Mouse (Mus musculus): ENCODE data around the gene Gstk1.

Gstk1 gene

GRCm38 (mm10) chr6:42270817-42271216 lies 25.1 kb downstream of the Gstk1 start:
- DNase-seq: no peak

DNA sequence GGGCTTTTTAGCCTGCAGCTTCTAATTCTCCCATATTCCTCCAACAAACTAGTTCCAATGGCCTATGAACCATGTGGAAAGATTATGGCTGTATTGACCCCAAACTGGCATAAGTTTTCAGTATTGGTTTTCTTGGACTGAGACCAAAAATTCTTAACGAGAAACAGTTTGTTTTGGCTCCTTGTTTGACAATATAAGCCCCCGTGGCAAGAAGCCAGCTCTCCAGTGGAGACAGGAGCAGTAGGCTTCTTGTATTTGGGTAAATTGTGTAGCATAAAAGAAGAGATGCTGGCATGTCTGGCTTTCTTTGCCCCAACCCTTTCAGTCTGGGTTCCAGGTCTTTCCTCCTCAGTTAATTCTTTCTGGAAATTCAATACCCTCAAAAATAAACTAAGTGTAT lies 30.4 kb downstream of the Gstk1 start:
- no peak for DNase-seq

GRCm38 (mm10) chr6:42282865-42283528 lies 37.3 kb downstream of the Gstk1 start:
- no peak for DNase-seq

DNA sequence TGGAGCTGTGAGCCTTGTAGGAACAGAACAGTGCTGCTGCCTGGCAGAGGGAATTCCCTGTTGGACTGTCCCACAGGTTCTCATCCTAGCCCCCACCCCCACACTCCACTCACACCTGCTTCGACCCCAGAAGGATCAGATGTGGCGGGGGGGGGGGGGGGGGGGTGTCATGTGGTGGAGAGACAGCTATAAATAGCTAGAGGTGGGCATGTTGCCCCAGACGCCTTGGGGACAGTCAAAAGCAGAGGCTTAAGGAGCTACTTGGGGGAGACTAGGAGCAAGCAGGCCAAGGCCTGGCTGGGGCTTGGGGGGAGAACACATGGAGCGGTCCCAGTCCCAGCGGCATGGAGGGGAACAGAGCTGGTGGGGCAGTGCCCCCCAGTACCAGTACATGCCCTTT lies 40.7 kb downstream of the Gstk1 start, which contains the start of gene Clcn1:
Gene Clcn1, plus strand, starts transcription at position 238 of the 400 bp plus-strand sequence.
- DNase-seq: no peak

DNA sequence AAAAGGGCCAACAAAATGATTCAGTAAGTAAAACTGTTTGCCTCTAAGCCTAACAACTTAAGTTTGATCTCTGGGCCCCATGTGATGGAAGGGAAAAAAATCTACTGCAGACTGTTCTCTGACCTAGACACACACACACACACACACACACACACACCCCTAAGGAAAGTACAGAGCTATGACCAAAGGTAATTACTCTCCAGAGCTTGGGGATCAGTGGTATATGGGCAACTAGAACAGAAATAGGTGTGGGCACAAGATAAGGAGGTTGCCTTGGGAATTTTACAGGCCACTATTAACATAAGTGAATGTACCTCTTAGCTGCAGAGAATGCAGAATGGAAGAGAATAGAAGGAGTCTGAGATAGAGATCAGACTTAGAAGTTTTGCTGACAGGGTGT lies 41.8 kb downstream of the Gstk1 start:
- DNase-seq: no peak

- DNase-seq: no peak
Observed at GRCm38 (mm10) chr6:42293327-42293726, 47.6 kb downstream of the Gstk1 start.

GRCm38 (mm10) chr6:42295549-42296094 lies 49.9 kb downstream of the Gstk1 start:
- no peak for DNase-seq

GRCm38 (mm10) chr6:42299362-42299761 lies 53.6 kb downstream of the Gstk1 start:
- DNase-seq: no peak
